Mouse (Mus musculus): ENCODE data around the gene Il12rb2. TPM values are rescaled to one million over a fixed set of nuclear protein-coding genes. Genes with fewer than 3 reads are reported as not detected.

Il12rb2 gene
- under 1 TPM; 0.20 to 0.35 TPM for total RNA-seq (2021)
- long read RNA-seq, experiment 1, result 0 reads
- long read RNA-seq, experiment 2, result 0 reads

GRCm38 (mm10) chr6:67375982-67376391 lies at the start of gene Il12rb2:
TSS of gene Il12rb2 (minus strand) at chr6:67376188.
- DNase-seq (ENCODE audit: low spot score in 2 of 2), result no peak

GRCm38 (mm10) chr6:67421761-67422160 lies 45.8 kb upstream of the Il12rb2 start:
- no peak for DNase-seq (ENCODE audit: low spot score in 2 of 2)

- DNase-seq (ENCODE audit: low spot score in 2 of 2), result no peak
Measured at GRCm38 (mm10) chr6:67416557-67416956, 40.6 kb upstream of the Il12rb2 start.

GRCm38 (mm10) chr6:67415276-67415675 lies 39.3 kb upstream of the Il12rb2 start:
- DNase-seq (ENCODE audit: low spot score in 2 of 2), result no peak

- no peak for DNase-seq (ENCODE audit: low spot score in 2 of 2)
Measured at GRCm38 (mm10) chr6:67413378-67413777, 37.4 kb upstream of the Il12rb2 start.

GRCm38 (mm10) chr6:67405281-67405682 lies 29.3 kb upstream of the Il12rb2 start:
- no peak for DNase-seq (ENCODE audit: low spot score in 2 of 2)

- no peak for DNase-seq (ENCODE audit: low spot score in 2 of 2)
Measured at GRCm38 (mm10) chr6:67399551-67399950, 23.6 kb upstream of the Il12rb2 start.

GRCm38 (mm10) chr6:67365785-67366184 lies 10.2 kb downstream of the Il12rb2 start:
- DNase-seq (ENCODE audit: low spot score in 2 of 2), result no peak

GRCm38 (mm10) chr6:67348065-67348464 lies 27.9 kb downstream of the Il12rb2 start:
- DNase-seq (ENCODE audit: low spot score in 2 of 2), result no peak

- DNase-seq (ENCODE audit: low spot score in 2 of 2), result no peak
Measured at GRCm38 (mm10) chr6:67339494-67339893, 36.5 kb downstream of the Il12rb2 start.

GRCm38 (mm10) chr6:67337943-67338342 lies 38.0 kb downstream of the Il12rb2 start:
- no peak for DNase-seq (ENCODE audit: low spot score in 2 of 2)

- no peak for DNase-seq (ENCODE audit: low spot score in 2 of 2)
Measured at GRCm38 (mm10) chr6:67323788-67324187, 52.2 kb downstream of the Il12rb2 start.

- DNase-seq (ENCODE audit: low spot score in 2 of 2), result peak; percentile 60
Measured at GRCm38 (mm10) chr6:67318451-67318850, 57.5 kb downstream of the Il12rb2 start.

GRCm38 (mm10) chr6:67317827-67318338 lies 58.1 kb downstream of the Il12rb2 start:
- DNase-seq (ENCODE audit: low spot score in 2 of 2), result no peak

- no peak for DNase-seq (ENCODE audit: low spot score in 2 of 2)
Measured at GRCm38 (mm10) chr6:67317068-67317467, 58.9 kb downstream of the Il12rb2 start.

- no peak for DNase-seq (ENCODE audit: low spot score in 2 of 2)
Measured at GRCm38 (mm10) chr6:67314697-67315096, 61.3 kb downstream of the Il12rb2 start.

GRCm38 (mm10) chr6:67309752-67310151 lies 66.2 kb downstream of the Il12rb2 start:
- no peak for DNase-seq (ENCODE audit: low spot score in 2 of 2)

GRCm38 (mm10) chr6:67308994-67309393 lies 67.0 kb downstream of the Il12rb2 start:
- no peak for DNase-seq (ENCODE audit: low spot score in 2 of 2)

GRCm38 (mm10) chr6:67303210-67303609 lies 72.8 kb downstream of the Il12rb2 start:
- no peak for DNase-seq (ENCODE audit: low spot score in 2 of 2)

GRCm38 (mm10) chr6:67302471-67302870 lies 73.5 kb downstream of the Il12rb2 start:
- no peak for DNase-seq (ENCODE audit: low spot score in 2 of 2)

- DNase-seq (ENCODE audit: low spot score in 2 of 2), result no peak
Measured at GRCm38 (mm10) chr6:67301230-67301629, 74.8 kb downstream of the Il12rb2 start.

- no peak for DNase-seq (ENCODE audit: low spot score in 2 of 2)
Measured at GRCm38 (mm10) chr6:67300710-67301163, 75.3 kb downstream of the Il12rb2 start.

- no peak for DNase-seq (ENCODE audit: low spot score in 2 of 2)
Measured at GRCm38 (mm10) chr6:67300300-67300699, 75.7 kb downstream of the Il12rb2 start.

All from adrenal gland, adult 18-20 months (tissue).